Mouse (Mus musculus) right cerebral cortex, postnatal 14 days (tissue): ENCODE data around the gene Fkbp11.
"Not testable (repeated sequence)": the region's sequence is repeated elsewhere in the genome, so short reads cannot be mapped to it uniquely, and the experiment has no call there.

Experiments
- DNase-seq: peaks from one replicate; pipeline ENCODE4 v3.0.0; 2022

Gene Fkbp11

GRCm38 (mm10) chr15:98727443-98728321 lies at the start of gene Fkbp11:
Gene Fkbp11 (minus strand): TSS chr15:98728198.
- peak; percentile 30 for DNase-seq

GRCm38 (mm10) chr15:98777762-98778161 lies 49.8 kb upstream of the Fkbp11 start, which contains the start of gene Wnt10b:
Gene Wnt10b (minus strand): TSS chr15:98778150.
- DNase-seq, result no peak

- DNase-seq, result no peak
Observed at GRCm38 (mm10) chr15:98777005-98777616, 49.1 kb upstream of the Fkbp11 start.

- DNase-seq, result no peak
Observed at GRCm38 (mm10) chr15:98776280-98777004, 48.4 kb upstream of the Fkbp11 start.

- no peak for DNase-seq
Observed at GRCm38 (mm10) chr15:98775533-98775932, 47.5 kb upstream of the Fkbp11 start.

- DNase-seq, result no peak
Observed at GRCm38 (mm10) chr15:98774096-98774495, 46.1 kb upstream of the Fkbp11 start.

GRCm38 (mm10) chr15:98772511-98773211 lies 44.7 kb upstream of the Fkbp11 start:
- DNase-seq, result no peak

- DNase-seq, result no peak
Observed at GRCm38 (mm10) chr15:98771813-98772425, 43.9 kb upstream of the Fkbp11 start.

GRCm38 (mm10) chr15:98768259-98768658 lies 40.3 kb upstream of the Fkbp11 start:
- no peak for DNase-seq

- DNase-seq, result no peak
Observed at GRCm38 (mm10) chr15:98765929-98766328, 37.9 kb upstream of the Fkbp11 start.

- peak; percentile 97 for DNase-seq
Observed at GRCm38 (mm10) chr15:98762670-98763529, 34.9 kb upstream of the Fkbp11 start, which contains the start of gene Arf3. Gene Arf3 (minus strand): TSS chr15:98763214.

GRCm38 (mm10) chr15:98762201-98762621 lies 34.2 kb upstream of the Fkbp11 start:
- DNase-seq, result peak; percentile 69

- no peak for DNase-seq
Observed at GRCm38 (mm10) chr15:98754125-98754524, 26.1 kb upstream of the Fkbp11 start.

- DNase-seq, result no peak
Observed at GRCm38 (mm10) chr15:98753021-98753423, 25.0 kb upstream of the Fkbp11 start.

GRCm38 (mm10) chr15:98749093-98749492 lies 21.1 kb upstream of the Fkbp11 start:
- DNase-seq, result no peak

- DNase-seq, result no peak
Observed at GRCm38 (mm10) chr15:98747296-98747695, 19.3 kb upstream of the Fkbp11 start.

- no peak for DNase-seq
Observed at GRCm38 (mm10) chr15:98746344-98746965, 18.5 kb upstream of the Fkbp11 start.

- DNase-seq, result not testable (repeated sequence)
Observed at GRCm38 (mm10) chr15:98743863-98744262, 15.9 kb upstream of the Fkbp11 start.

- no peak for DNase-seq
Observed at GRCm38 (mm10) chr15:98742766-98743428, 14.9 kb upstream of the Fkbp11 start.

- DNase-seq, result no peak
Observed at GRCm38 (mm10) chr15:98740219-98740618, 12.2 kb upstream of the Fkbp11 start.
